Mouse (Mus musculus) hindbrain, embryonic 11.5 days (tissue): ENCODE measurements around the gene Tmem209. TPM values are rescaled to one million over a fixed set of nuclear protein-coding genes. Genes with fewer than 3 reads are reported as not detected.

Experiments
- ATAC-seq: fragments of 200-750 bp; cut with Nextera tagmentation; 2 replicates; pipeline ENCODE4 v1.8.0; 2017; ENCODE audit warnings: mild to moderate bottlenecking, moderate TSS enrichment, moderate library complexity; ENCODE audit not compliant: low FRiP score
- DNase-seq: peaks from one replicate; pipeline ENCODE4 v3.0.0-alpha.2; 2015; ENCODE audit warnings: low spot score
- H3K27ac ChIP-seq: fragments of 300-500 bp; sonication (generic); 2 replicates; pipeline ENCODE4 v1.5.1; 2014; ENCODE audit warnings: mild to moderate bottlenecking, low read depth, low read length
- H3K27me3 ChIP-seq: fragments of 300-500 bp; sonication (generic); 2 replicates; pipeline ENCODE4 v1.6.1; 2014; ENCODE audit warnings: mild to moderate bottlenecking, low read length, moderate library complexity, mixed read lengths; ENCODE audit not compliant: control insufficient read depth, insufficient read depth
- H3K36me3 ChIP-seq: fragments of 300-500 bp; sonication (generic); 2 replicates; pipeline ENCODE4 v1.6.1; 2014; ENCODE audit warnings: mild to moderate bottlenecking, low read length, moderate library complexity, mixed read lengths; ENCODE audit not compliant: control insufficient read depth, insufficient read depth
- H3K4me1 ChIP-seq: fragments of 300-500 bp; sonication (generic); replicated peaks from 2 replicates; pipeline ENCODE4 v1.6.1; 2014; ENCODE audit warnings: low read length, mixed read lengths; ENCODE audit not compliant: control insufficient read depth, insufficient read depth
- H3K4me2 ChIP-seq: fragments of 300-500 bp; sonication (generic); replicated peaks from 2 replicates; pipeline ENCODE4 v1.6.1; 2014; ENCODE audit warnings: mild to moderate bottlenecking, low read depth, low read length
- H3K4me3 ChIP-seq: fragments of 300-500 bp; sonication (generic); 2 replicates; pipeline ENCODE4 v1.5.1; 2014; ENCODE audit warnings: low read depth, low read length
- H3K9ac ChIP-seq: fragments of 300-500 bp; sonication (generic); 2 replicates; pipeline ENCODE4 v1.6.1; 2014; ENCODE audit warnings: low read depth, low read length
- H3K9me3 ChIP-seq: fragments of 300-500 bp; sonication (generic); 2 replicates; pipeline ENCODE4 v1.6.1; 2016; ENCODE audit warnings: low read length; ENCODE audit not compliant: control insufficient read depth
- WGBS: fragments of 180-500 bp; shearing (Covaris S2); extraction: QIAGEN DNeasy Blood & Tissue Kit; methylation state at CpG from one replicate; pipeline ENCODE4 v1.1.7; 2014; 5-methylcytosine and 5-hydroxymethylcytosine counted together
- polyA plus RNA-seq: library from polyadenylated mRNA; unstranded; fragments of >200 nt; fragmentation: Nextera tagmentation; extraction: Ambion mirVana; gene quantifications from 2 replicates; pipeline ENCODE4 v1.2.1, GENCODE M21; 2014

The Tmem209 gene
- polyA plus RNA-seq, 1 experiment from 2014 or later: 47.9 TPM

- no peak overlapping the region for H3K27ac ChIP-seq
- ATAC-seq: no peak
- no peaks in the 10 kb centered on the region for H3K36me3 ChIP-seq
- no peak overlapping the region for H3K4me2 ChIP-seq
- H3K9me3 ChIP-seq: no peaks in the 10 kb centered on the region
- no peaks in the 10 kb centered on the region for H3K27me3 ChIP-seq
- 64% methylated on average over 11 of the region's 11 CpGs for WGBS
- H3K4me3 ChIP-seq: no peak overlapping the region
- DNase-seq: no peak
- no peaks in the 10 kb centered on the region for H3K4me1 ChIP-seq
- H3K9ac ChIP-seq: no peak overlapping the region
Measured at GRCm38 (mm10) chr6:30520400-30520799, 10.8 kb upstream of the Tmem209 start.

GRCm38 (mm10) chr6:30514242-30514641, 4.7 kb upstream of the Tmem209 start:
- 36% methylated on average over 9 of the region's 9 CpGs for WGBS
- no peak overlapping the region for H3K4me2 ChIP-seq
- DNase-seq: no peak
- no peaks in the 10 kb centered on the region for H3K9me3 ChIP-seq
- H3K27me3 ChIP-seq: no peaks in the 10 kb centered on the region
- H3K36me3 ChIP-seq: no peaks in the 10 kb centered on the region
- H3K27ac ChIP-seq: no peak overlapping the region
- ATAC-seq: no peak
- peaks cover 4% of the 10 kb centered on the region for H3K4me1 ChIP-seq
- no peak overlapping the region for H3K9ac ChIP-seq
- no peak overlapping the region for H3K4me3 ChIP-seq

GRCm38 (mm10) chr6:30510291-30510690, 708 bp upstream of the Tmem209 start:
- peak overlapping the region; percentile 96 for H3K27ac ChIP-seq
- H3K4me3 ChIP-seq: no peak overlapping the region
- H3K9me3 ChIP-seq: no peaks in the 10 kb centered on the region
- H3K9ac ChIP-seq: peak overlapping the region; percentile 87
- H3K4me1 ChIP-seq: peaks cover 4% of the 10 kb centered on the region
- ATAC-seq (no peak), DNase-seq (peak; percentile 16)
- WGBS: 69% methylated on average over 5 of the region's 5 CpGs
- peak overlapping the region; percentile 41 for H3K4me2 ChIP-seq
- no peaks in the 10 kb centered on the region for H3K27me3 ChIP-seq
- H3K36me3 ChIP-seq: no peaks in the 10 kb centered on the region

GRCm38 (mm10) chr6:30508824-30509223, 759 bp downstream of the Tmem209 start:
- Histone ChIP-seq H3K27ac (peak overlapping the region; percentile 96), H3K4me1 (peaks cover 4% of the 10 kb centered on the region), H3K36me3 (no peaks in the 10 kb centered on the region), H3K9ac (peak overlapping the region; percentile 87), H3K4me2 (peak overlapping the region; percentile 58), H3K27me3 (no peaks in the 10 kb centered on the region), H3K4me3 (peak overlapping the region; percentile 59), H3K9me3 (no peaks in the 10 kb centered on the region)
- WGBS: 7% methylated on average over 2 of the region's 2 CpGs
- DNase-seq: no peak
- no peak for ATAC-seq

GRCm38 (mm10) chr6:30499049-30499448, 10.5 kb downstream of the Tmem209 start:
- H3K4me1 ChIP-seq: no peaks in the 10 kb centered on the region
- no peak overlapping the region for H3K27ac ChIP-seq
- 88% methylated on average over 3 of the region's 3 CpGs for WGBS
- no peak overlapping the region for H3K4me2 ChIP-seq
- H3K27me3 ChIP-seq: no peaks in the 10 kb centered on the region
- DNase-seq (no peak), ATAC-seq (no peak)
- H3K9ac ChIP-seq: no peak overlapping the region
- no peaks in the 10 kb centered on the region for H3K9me3 ChIP-seq
- H3K36me3 ChIP-seq: 0 out of 2 replicates have a peak, but pooled peaks cover 2% of the 10 kb centered on the region
- H3K4me3 ChIP-seq: no peak overlapping the region

GRCm38 (mm10) chr6:30486504-30486903, 23.1 kb downstream of the Tmem209 start:
- no peaks in the 10 kb centered on the region for H3K4me1 ChIP-seq
- H3K27me3 ChIP-seq: no peaks in the 10 kb centered on the region
- peaks cover 10% of the 10 kb centered on the region; the same call in 1 of the 2 replicates for H3K36me3 ChIP-seq
- H3K4me3 ChIP-seq: no peak overlapping the region
- H3K9ac ChIP-seq: no peak overlapping the region
- no peak overlapping the region for H3K4me2 ChIP-seq
- H3K27ac ChIP-seq: no peak overlapping the region
- WGBS: 92% methylated on average over 6 of the region's 6 CpGs
- no peak for ATAC-seq
- H3K9me3 ChIP-seq: no peaks in the 10 kb centered on the region
- DNase-seq: no peak

- no peaks in the 10 kb centered on the region for H3K9me3 ChIP-seq
- no peak overlapping the region for H3K9ac ChIP-seq
Measured at GRCm38 (mm10) chr6:30482908-30483307, 26.7 kb downstream of the Tmem209 start.

GRCm38 (mm10) chr6:30479418-30479817, 30.2 kb downstream of the Tmem209 start:
- H3K4me1 ChIP-seq: no peaks in the 10 kb centered on the region
- no peaks in the 10 kb centered on the region for H3K9me3 ChIP-seq
- no peak overlapping the region for H3K27ac ChIP-seq
- H3K9ac ChIP-seq: no peak overlapping the region
- no peak for DNase-seq
- H3K4me3 ChIP-seq: no peak overlapping the region
- ATAC-seq: no peak
- H3K36me3 ChIP-seq: 0 out of 2 replicates have a peak, but pooled peaks cover 2% of the 10 kb centered on the region
- H3K27me3 ChIP-seq: no peaks in the 10 kb centered on the region
- H3K4me2 ChIP-seq: no peak overlapping the region
- WGBS: 98% methylated on average over 3 of the region's 3 CpGs

More at GRCm38 (mm10) chr6:30482908-30483307, 26.7 kb downstream of the Tmem209 start:
- Histone ChIP-seq H3K27me3 (no peaks in the 10 kb centered on the region), H3K27ac (no peak overlapping the region), H3K4me2 (no peak overlapping the region), H3K36me3 (peaks cover 10% of the 10 kb centered on the region; the same call in 1 of the 2 replicates), H3K4me1 (no peaks in the 10 kb centered on the region), H3K4me3 (no peak overlapping the region)
- DNase-seq: no peak
- ATAC-seq: no peak
- 86% methylated on average over 2 of the region's 2 CpGs for WGBS

GRCm38 (mm10) chr6:30477784-30478183, 31.8 kb downstream of the Tmem209 start:
- Histone ChIP-seq H3K9ac (no peak overlapping the region), H3K4me3 (no peak overlapping the region), H3K9me3 (no peaks in the 10 kb centered on the region), H3K36me3 (no peaks in the 10 kb centered on the region), H3K4me2 (no peak overlapping the region), H3K27me3 (no peaks in the 10 kb centered on the region), H3K4me1 (no peaks in the 10 kb centered on the region), H3K27ac (no peak overlapping the region)
- ATAC-seq (no peak), DNase-seq (no peak)
- 89% methylated on average over 6 of the region's 6 CpGs for WGBS
